Mouse (Mus musculus) CD8-positive naive resting alpha-beta T cell, adult 2 months (primary cell): ENCODE results near the gene Cyp2a12.
"Not testable (repeated sequence)": the region's sequence is repeated elsewhere in the genome, so short reads cannot be mapped to it uniquely, and the experiment has no call there.

Source experiments
- DNase-seq, 2 experiments: peaks; one replicate each; pipeline ENCODE4 v3.0.0; 2022; ENCODE audit warnings: low read depth in 2 of 2, low spot score in 2 of 2

Gene Cyp2a12

DNA sequence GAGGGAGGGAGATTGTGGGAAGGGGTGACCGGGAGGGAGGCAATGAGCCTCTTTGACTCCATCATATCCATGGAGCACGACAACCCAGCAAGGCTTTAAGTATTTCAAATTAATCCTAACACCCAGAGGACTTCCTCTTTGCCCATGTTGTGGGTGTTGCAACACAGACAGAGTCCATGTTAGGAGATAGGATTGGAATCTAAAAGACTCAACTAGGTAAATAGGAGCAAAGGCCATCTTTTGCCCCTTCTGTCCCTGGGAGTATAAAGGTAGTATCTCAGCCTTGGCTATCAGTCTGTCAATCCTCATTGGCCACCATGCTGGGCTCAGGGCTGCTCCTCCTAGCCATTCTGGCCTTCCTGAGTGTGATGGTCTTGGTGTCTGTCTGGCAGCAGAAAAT is at the start of gene Cyp2a12:
Gene Cyp2a12, plus strand, starts transcription at position 293 of the 400 bp plus-strand sequence.
- no peak for DNase-seq

DNA sequence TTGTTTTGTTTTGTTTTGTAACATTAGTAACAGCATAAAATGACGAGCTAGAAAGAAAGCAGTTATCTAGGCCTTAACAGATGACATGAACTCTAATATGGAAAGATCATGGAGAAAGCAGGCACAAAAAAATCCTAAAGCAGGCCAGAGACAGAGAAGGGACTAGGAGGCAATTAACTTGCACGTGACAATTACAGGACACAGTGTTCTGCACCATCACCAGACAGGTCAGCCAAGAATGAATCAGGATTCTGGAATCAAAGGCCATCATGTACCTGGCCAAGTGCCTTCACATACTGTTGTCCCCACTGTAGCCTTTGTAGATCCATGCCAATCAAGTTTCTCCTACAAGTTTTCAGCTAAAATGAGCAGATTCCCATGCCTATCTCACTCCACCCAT is 47.4 kb upstream of the Cyp2a12 start:
- not testable (repeated sequence) for DNase-seq

DNA sequence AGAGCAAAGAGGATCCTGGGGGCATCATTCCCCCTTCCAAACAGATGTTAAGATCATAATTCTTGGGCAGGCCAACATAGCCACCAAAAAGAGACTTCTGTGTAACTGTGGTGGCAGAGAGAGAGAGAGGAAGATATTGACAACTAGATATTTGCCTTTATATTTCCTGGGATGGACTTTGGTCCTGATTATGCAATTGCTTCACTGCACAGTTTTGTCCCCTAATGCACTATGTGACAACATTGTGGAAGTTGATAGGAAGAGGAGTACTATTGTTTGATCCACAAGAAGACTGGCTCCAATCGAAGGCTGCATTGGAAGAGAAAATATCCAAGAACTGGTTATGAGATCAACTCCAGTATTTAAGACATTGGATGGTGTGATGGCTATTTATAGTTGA is 46.9 kb upstream of the Cyp2a12 start:
- not testable (repeated sequence) for DNase-seq

DNA sequence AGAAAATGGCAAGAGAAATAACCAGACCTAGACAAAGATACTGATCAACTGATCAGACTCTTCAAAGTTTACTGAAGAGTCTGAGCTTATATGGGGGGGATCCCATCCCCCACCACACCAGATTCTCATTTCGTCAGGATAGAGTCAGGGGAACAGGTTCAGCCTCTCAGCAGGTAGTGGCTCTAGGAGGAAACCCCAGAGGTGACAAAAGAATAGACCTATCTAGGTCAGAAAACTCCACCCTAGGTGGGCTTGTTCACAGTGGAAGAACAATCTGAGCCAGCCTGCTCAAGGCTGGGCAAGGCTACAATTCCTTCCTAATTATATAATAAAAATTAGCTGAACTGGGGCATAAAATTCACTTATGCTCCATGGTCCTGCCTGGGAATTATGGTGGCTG is 46.3 kb upstream of the Cyp2a12 start:
- DNase-seq, result no peak

DNA sequence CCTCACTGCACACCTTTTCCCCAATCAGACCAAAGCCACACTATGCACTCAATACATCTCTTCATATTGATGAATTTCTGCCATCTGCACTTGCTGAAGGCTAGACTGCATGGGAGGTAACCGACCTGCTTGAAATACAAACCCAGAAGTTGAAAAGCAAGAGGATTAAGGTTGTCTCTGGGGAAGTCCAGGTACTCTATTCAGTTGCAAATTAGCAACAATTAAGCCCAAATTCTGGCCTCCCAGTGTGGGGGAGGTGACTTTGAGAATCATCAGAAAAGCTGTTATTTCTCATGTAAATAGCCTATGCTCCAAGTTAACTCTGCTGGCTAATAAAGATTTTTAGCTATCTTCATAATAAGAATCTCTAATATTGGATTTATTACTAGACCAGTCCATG is 45.7 kb upstream of the Cyp2a12 start:
- DNase-seq, result not testable (repeated sequence)

DNA sequence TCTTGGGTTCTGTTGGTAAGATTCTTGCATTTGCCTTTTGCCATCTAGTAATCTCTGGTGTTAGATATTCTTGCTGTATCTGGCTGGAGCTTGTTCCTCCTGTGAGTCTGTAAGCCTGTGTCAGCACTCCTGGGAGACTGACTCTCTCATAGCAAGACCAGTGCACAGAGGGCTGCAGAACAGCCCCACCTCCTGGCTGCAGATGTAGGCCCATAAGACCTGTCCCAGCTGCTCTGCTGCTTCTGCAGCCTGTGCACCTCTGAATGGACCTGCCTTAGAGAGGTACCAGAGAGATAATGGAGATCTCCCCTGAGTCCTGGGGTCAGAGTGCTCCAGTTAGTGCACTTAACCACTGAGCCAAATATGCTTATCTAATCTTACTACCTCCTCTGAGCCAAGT is 2.3 kb upstream of the Cyp2a12 start:
- DNase-seq, result not testable (repeated sequence)

DNA sequence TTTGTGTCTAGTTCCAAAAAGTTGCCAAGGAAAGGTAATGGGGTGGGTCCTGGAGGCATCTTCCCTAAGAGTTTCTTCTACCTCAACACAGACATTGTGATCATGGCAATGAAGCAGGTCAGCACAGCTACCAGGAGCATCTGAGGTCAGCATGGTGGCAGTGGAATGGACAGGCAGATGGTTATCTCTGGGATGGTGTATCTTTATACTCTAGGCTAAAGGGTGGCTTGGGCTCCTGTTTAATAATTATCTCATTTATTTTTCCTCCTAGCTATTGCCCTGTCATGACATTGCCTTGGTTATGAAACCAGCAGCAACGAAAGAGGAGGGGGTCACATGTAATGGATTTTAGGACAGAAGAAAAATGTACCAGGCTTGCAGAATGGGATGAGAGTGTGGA is 20.0 kb downstream of the Cyp2a12 start:
- not testable (repeated sequence) for DNase-seq

DNA sequence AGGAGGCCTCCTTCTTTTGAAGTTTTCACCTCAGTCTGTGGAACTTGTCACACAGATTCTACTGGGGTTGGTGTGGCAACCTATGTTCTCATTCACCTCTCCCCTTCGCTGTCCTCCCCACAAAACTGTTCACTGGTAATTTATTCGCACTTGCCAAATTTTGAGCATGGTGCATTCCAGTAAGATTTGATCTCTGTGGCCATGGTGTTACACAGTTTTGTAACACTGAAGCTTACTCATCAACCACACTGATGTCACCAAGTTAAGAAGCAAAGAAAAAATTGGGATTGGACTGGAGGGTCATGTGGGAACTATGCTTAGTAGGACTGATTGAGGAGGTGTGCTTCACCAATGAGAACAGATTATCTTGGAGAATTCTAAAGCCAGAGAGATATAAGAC is 30.5 kb downstream of the Cyp2a12 start:
- not testable (repeated sequence) for DNase-seq

DNA sequence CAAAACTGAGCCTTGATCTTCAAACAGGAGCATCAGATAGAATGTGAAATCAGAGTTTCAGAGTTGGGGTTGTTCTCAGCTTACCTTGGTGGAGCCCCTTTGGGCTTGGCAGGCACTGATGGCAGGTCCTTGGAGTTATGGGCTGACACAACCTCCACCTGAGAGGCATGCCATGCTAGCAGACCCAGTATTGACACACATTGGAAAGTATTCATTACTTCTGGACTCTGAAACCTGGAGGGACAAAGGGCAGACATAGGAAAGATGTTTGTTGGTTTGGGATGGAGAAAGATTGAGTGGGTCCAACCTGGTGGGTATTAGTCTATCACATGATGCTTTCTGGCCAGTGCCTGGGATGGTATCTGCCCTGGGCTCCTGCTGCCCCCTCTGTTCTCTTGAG is 31.0 kb downstream of the Cyp2a12 start:
- not testable (repeated sequence) for DNase-seq

DNA sequence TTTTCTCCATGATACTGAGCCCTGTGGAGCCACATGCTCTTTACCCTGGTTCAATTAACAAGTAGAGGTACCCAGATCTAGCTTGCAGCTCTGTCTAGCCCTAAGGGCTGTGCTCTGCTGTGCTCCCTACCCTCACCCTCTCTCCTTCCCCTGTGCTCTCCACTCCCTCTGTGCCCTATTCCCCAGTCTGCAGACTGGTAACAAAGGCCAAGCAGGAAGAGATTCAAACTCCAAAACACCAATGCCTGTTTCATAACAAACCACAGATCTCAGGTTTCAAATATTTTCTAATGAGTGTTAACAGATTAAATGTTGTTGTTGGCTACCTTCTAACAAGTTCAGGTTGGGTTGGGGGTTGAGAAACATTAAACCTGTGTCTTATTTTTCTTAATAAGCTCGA is 49.8 kb downstream of the Cyp2a12 start:
- no peak for DNase-seq

DNA sequence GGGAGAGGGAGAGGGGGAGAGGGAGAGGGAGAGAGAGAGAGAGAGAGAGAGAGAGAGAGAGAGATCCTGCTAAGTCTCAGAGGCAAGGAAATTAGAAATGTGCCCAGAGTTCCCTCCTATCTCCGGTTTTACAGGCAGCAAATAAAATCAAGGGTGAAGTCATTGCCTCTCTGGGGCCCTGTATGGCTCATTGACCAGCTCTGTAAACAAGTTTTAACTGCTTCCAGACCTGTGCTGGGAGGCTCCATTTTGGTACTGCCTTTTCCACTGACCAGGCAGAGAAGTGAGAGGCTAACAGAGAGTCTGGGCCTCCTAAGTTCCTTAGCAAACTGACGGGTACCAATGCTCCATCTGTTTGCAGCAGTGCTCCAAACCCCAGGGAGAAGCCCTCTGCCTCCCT is 52.7 kb downstream of the Cyp2a12 start:
- no peak for DNase-seq
